Mouse (Mus musculus): ENCODE measurements around the gene Maff.

DNA sequence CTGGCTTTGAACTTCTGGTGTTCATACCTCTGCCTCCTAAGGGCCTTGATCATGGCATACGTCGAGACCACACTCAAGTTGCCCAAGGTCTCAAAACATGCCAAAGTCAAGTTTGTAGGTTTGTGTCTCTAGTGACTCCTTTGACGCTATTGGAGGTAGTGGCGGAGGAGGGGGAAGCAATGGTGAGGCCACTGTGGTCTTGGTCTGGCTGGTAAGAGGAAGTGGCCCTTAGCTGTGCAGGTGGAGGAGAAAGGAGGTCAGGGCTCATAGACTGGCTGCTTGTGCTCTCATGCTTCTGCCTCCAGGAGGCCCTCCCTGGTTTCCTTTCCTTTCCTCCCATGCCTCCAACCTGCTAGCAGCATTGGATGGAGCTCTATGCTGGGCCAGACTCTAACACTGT, 4.4 kb downstream of the Maff start:
- TF ChIP-seq CHD2 (IDR thresholded peaks at IDR 0.05; ENCODE audit: low read length) = no peak
- no peak for TF ChIP-seq MAX (IDR thresholded peaks at IDR 0.05; ENCODE audit: low read length)
- TF ChIP-seq MXI1 (IDR thresholded peaks at IDR 0.05; ENCODE audit: low read depth, low read length) = no peak
